Mouse (Mus musculus): Measurements from ENCODE around the gene Prkcz. TPM values are rescaled to one million over a fixed set of nuclear protein-coding genes. Genes with fewer than 3 reads are reported as not detected.
"Not testable (repeated sequence)": the region's sequence is repeated elsewhere in the genome, so short reads cannot be mapped to it uniquely, and the experiment has no call there.

The Prkcz gene
- polyA plus RNA-seq, 1 experiment from 2014 or later: 6.8 TPM

- H3K4me1 ChIP-seq (ENCODE audit: control insufficient read depth, insufficient read depth, low read length): no peaks in the 10 kb centered on the region
- no peak overlapping the region for H3K9ac ChIP-seq (ENCODE audit: low read depth, low read length)
- H3K4me3 ChIP-seq (ENCODE audit: low read depth, low read length): no peak overlapping the region
- no peak overlapping the region for H3K4me2 ChIP-seq
- 67% methylated on average over 7 of the region's 7 CpGs for WGBS (ENCODE audit: insufficient replicate concordance)
- H3K27me3 ChIP-seq (ENCODE audit: control insufficient read depth, insufficient read depth, low read length): no peaks in the 10 kb centered on the region; the same call in 1 of the 2 replicates
- H3K36me3 ChIP-seq (ENCODE audit: control insufficient read depth, insufficient read depth, low read length): no peaks in the 10 kb centered on the region
- H3K9me3 ChIP-seq (replicated peaks; ENCODE audit: control insufficient read depth, low read length): no peaks in the 10 kb centered on the region
- H3K27ac ChIP-seq (ENCODE audit: low read depth, low read length): no peak overlapping the region
- no peak for ATAC-seq (replicated peaks; ENCODE audit: insufficient number of reproducible peaks, low FRiP score, low TSS enrichment)
Observed at GRCm38 (mm10) chr4:155267047-155267543, 94.1 kb downstream of the Prkcz start.

DNA sequence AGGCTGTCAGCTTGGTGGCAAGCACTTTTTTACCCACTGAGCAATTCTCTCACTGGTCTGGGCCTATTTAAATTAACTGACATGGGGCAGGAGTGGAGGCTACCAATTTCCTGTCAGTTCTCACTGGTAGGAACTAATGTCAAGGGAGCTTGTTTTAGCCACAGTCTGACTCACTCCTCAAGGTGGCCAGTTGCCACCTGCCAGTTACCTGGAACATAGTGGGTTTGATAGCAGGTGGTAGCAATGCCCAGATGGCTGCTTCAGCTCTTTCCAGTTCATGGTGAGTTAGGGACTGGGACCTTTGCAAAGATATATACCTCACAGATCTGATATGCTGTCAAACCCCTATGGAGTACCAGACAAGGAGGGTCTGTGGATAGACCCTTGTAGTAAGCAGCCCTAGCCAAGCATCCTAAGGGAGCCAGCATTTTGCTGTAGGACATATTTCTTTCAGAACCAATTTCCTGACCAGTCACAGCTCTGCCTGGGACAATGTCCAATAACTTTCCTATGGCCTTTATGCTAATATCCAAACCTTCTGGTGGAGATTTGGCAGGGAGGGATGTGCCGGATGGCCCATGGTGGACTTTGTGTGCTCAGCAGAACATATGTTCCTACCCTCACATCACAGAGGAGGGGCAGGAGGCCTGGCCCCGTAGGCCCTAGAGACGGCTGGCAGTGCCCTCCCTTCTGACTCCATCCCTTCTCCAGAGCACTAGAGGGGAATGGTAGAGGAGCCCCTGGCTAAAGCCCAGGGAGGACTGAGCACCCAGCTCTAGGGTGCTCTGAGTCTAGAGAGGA lies 96.4 kb downstream of the Prkcz start:
- Histone ChIP-seq H3K4me1 (ENCODE audit: control insufficient read depth, insufficient read depth, low read length) (no peaks in the 10 kb centered on the region), H3K36me3 (ENCODE audit: control insufficient read depth, insufficient read depth, low read length) (no peaks in the 10 kb centered on the region), H3K27me3 (ENCODE audit: control insufficient read depth, insufficient read depth, low read length) (no peaks in the 10 kb centered on the region), H3K27ac (ENCODE audit: low read depth, low read length) (no peak overlapping the region), H3K9me3 (replicated peaks; ENCODE audit: control insufficient read depth, low read length) (no peaks in the 10 kb centered on the region), H3K4me3 (ENCODE audit: low read depth, low read length) (no peak overlapping the region), H3K9ac (ENCODE audit: low read depth, low read length) (no peak overlapping the region), H3K4me2 (no peak overlapping the region)
- no peak for ATAC-seq (replicated peaks; ENCODE audit: insufficient number of reproducible peaks, low FRiP score, low TSS enrichment)
- WGBS (ENCODE audit: insufficient replicate concordance): 88% methylated on average over 3 of the region's 3 CpGs

DNA sequence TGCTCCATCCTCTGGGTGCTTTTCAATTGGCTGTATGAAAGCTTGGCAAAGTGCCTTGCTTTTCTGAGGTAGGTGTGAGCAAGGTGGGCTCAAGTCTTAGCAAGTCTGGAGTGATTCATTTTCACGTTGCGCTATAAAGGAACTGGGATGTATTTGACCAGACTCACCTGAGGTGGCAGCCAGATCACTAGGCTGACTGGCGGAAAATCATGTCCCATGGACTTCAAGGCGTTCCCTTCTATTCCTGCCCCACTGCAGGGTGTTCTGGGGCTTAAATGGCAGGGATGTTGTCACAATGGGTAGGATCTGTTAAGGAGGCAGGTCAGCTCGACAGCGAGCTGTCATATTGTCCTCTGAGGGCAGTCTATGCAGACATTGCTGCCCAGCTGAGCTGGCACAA lies 108.9 kb downstream of the Prkcz start:
- 84% methylated on average over 6 of the region's 6 CpGs for WGBS (ENCODE audit: insufficient replicate concordance)
- H3K9ac ChIP-seq (ENCODE audit: low read depth, low read length): no peak overlapping the region
- H3K4me3 ChIP-seq (ENCODE audit: low read depth, low read length): no peak overlapping the region
- no peaks in the 10 kb centered on the region for H3K27me3 ChIP-seq (ENCODE audit: control insufficient read depth, insufficient read depth, low read length)
- H3K9me3 ChIP-seq (replicated peaks; ENCODE audit: control insufficient read depth, low read length): no peaks in the 10 kb centered on the region
- no peak overlapping the region for H3K27ac ChIP-seq (ENCODE audit: low read depth, low read length)
- no peak for ATAC-seq (replicated peaks; ENCODE audit: insufficient number of reproducible peaks, low FRiP score, low TSS enrichment)
- no peak overlapping the region for H3K4me2 ChIP-seq
- 0 out of 2 replicates have a peak, but pooled peaks cover 4% of the 10 kb centered on the region for H3K36me3 ChIP-seq (ENCODE audit: control insufficient read depth, insufficient read depth, low read length)
- H3K4me1 ChIP-seq (ENCODE audit: control insufficient read depth, insufficient read depth, low read length): peaks cover 11% of the 10 kb centered on the region

DNA sequence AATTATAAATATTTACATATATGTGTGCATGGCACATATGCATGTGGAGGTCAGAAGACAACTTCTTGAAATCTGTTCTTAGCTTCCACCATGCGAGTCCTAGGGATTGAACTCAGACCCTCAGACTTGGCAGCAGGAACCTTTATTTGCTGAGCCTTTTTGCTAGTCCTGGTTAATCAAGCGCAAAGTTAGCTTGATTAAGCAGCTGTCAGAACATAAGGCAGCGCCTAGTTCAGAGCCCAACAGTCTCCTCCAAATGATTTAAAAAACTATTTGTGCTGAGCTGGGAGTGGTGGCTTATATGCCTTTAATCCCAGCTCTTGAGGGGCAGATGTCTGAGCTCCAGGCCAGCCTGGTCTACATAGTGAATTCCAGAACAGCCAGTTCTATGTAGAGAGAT lies 110.0 kb downstream of the Prkcz start:
- Histone ChIP-seq H3K27ac (ENCODE audit: low read depth, low read length) (no peak overlapping the region), H3K36me3 (ENCODE audit: control insufficient read depth, insufficient read depth, low read length) (0 out of 2 replicates have a peak, but pooled peaks cover 2% of the 10 kb centered on the region), H3K4me1 (ENCODE audit: control insufficient read depth, insufficient read depth, low read length) (peaks cover 11% of the 10 kb centered on the region), H3K4me3 (ENCODE audit: low read depth, low read length) (peak overlapping the region; percentile 72), H3K9me3 (replicated peaks; ENCODE audit: control insufficient read depth, low read length) (no peaks in the 10 kb centered on the region), H3K27me3 (ENCODE audit: control insufficient read depth, insufficient read depth, low read length) (no peaks in the 10 kb centered on the region), H3K4me2 (peak overlapping the region; percentile 97), H3K9ac (ENCODE audit: low read depth, low read length) (no peak overlapping the region)
- 80% methylated on average over 3 of the region's 3 CpGs for WGBS (ENCODE audit: insufficient replicate concordance)
- ATAC-seq (replicated peaks; ENCODE audit: insufficient number of reproducible peaks, low FRiP score, low TSS enrichment): no peak

GRCm38 (mm10) chr4:155250361-155251117 lies 110.6 kb downstream of the Prkcz start:
- H3K36me3 ChIP-seq (ENCODE audit: control insufficient read depth, insufficient read depth, low read length): no peaks in the 10 kb centered on the region
- H3K9ac ChIP-seq (ENCODE audit: low read depth, low read length): peak overlapping the region; percentile 90
- peak overlapping the region; percentile 97 for H3K4me2 ChIP-seq
- peak overlapping the region; percentile 72 for H3K4me3 ChIP-seq (ENCODE audit: low read depth, low read length)
- peaks cover 14% of the 10 kb centered on the region for H3K4me1 ChIP-seq (ENCODE audit: control insufficient read depth, insufficient read depth, low read length)
- no peak for ATAC-seq (replicated peaks; ENCODE audit: insufficient number of reproducible peaks, low FRiP score, low TSS enrichment)
- H3K27ac ChIP-seq (ENCODE audit: low read depth, low read length): peak overlapping the region; percentile 97
- no peaks in the 10 kb centered on the region for H3K27me3 ChIP-seq (ENCODE audit: control insufficient read depth, insufficient read depth, low read length)
- WGBS (ENCODE audit: insufficient replicate concordance): 13% methylated on average over 23 of the region's 23 CpGs
- no peaks in the 10 kb centered on the region for H3K9me3 ChIP-seq (replicated peaks; ENCODE audit: control insufficient read depth, low read length)

- Histone ChIP-seq H3K27ac (ENCODE audit: low read depth, low read length) (peak within 1 kb of the TSS; percentile 97), H3K4me3 (ENCODE audit: low read depth, low read length) (peak within 1 kb of the TSS; percentile 72), H3K4me1 (ENCODE audit: control insufficient read depth, insufficient read depth, low read length) (peaks cover 14% of the 10 kb centered on the region), H3K4me2 (peak within 1 kb of the TSS; percentile 97), H3K27me3 (ENCODE audit: control insufficient read depth, insufficient read depth, low read length) (no peaks in the 10 kb centered on the region), H3K9ac (ENCODE audit: low read depth, low read length) (peak within 1 kb of the TSS; percentile 90), H3K36me3 (ENCODE audit: control insufficient read depth, insufficient read depth, low read length) (no peaks in the 10 kb centered on the region), H3K9me3 (replicated peaks; ENCODE audit: control insufficient read depth, low read length) (no peaks in the 10 kb centered on the region)
- under 1% methylated on average over 52 of the region's 58 CpGs for WGBS (ENCODE audit: insufficient replicate concordance)
- ATAC-seq (replicated peaks; ENCODE audit: insufficient number of reproducible peaks, low FRiP score, low TSS enrichment): peak; percentile 84
Observed at GRCm38 (mm10) chr4:155249648-155250351, 111.4 kb downstream of the Prkcz start, which contains the start of gene Faap20. Faap20 (plus strand) TSS chr4:155249802.

DNA sequence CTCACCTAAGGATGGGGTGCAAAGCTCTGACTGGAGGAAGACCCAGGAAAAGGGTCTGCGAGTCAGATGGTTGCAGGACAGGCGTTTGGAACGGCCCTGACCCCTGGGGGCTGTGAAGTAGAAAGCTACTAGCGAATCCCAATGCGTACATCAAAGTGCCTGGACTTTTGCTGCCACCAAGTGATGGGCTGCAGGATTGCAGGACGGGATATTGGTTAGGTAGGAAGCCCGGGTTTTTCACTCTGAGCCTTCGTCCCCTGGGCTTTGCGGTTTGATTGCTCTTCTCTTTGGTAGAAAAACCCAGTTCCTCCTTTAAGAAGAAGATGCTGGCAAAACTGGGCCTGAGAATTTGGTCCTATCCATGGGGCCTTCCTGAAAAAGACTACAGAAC lies 111.9 kb downstream of the Prkcz start:
- Histone ChIP-seq H3K27ac (ENCODE audit: low read depth, low read length) (peak overlapping the region; percentile 97), H3K27me3 (ENCODE audit: control insufficient read depth, insufficient read depth, low read length) (no peaks in the 10 kb centered on the region), H3K4me1 (ENCODE audit: control insufficient read depth, insufficient read depth, low read length) (peaks cover 14% of the 10 kb centered on the region), H3K36me3 (ENCODE audit: control insufficient read depth, insufficient read depth, low read length) (no peaks in the 10 kb centered on the region), H3K9me3 (replicated peaks; ENCODE audit: control insufficient read depth, low read length) (no peaks in the 10 kb centered on the region), H3K9ac (ENCODE audit: low read depth, low read length) (peak overlapping the region; percentile 90), H3K4me3 (ENCODE audit: low read depth, low read length) (peak overlapping the region; percentile 72), H3K4me2 (peak overlapping the region; percentile 97)
- peak; percentile 66 for ATAC-seq (replicated peaks; ENCODE audit: insufficient number of reproducible peaks, low FRiP score, low TSS enrichment)
- WGBS (ENCODE audit: insufficient replicate concordance): 0% methylated on average over 9 of the region's 9 CpGs

- WGBS (ENCODE audit: insufficient replicate concordance): 88% methylated on average over 3 of the region's 3 CpGs
- not testable (repeated sequence) for ATAC-seq (replicated peaks; ENCODE audit: insufficient number of reproducible peaks, low FRiP score, low TSS enrichment); H3K4me3 ChIP-seq (ENCODE audit: low read depth, low read length); H3K27ac ChIP-seq (ENCODE audit: low read depth, low read length); H3K4me2 ChIP-seq; H3K36me3 ChIP-seq (ENCODE audit: control insufficient read depth, insufficient read depth, low read length); H3K9ac ChIP-seq (ENCODE audit: low read depth, low read length); H3K27me3 ChIP-seq (ENCODE audit: control insufficient read depth, insufficient read depth, low read length); H3K9me3 ChIP-seq (replicated peaks; ENCODE audit: control insufficient read depth, low read length)
- H3K4me1 ChIP-seq (ENCODE audit: control insufficient read depth, insufficient read depth, low read length): peaks cover 14% of the 10 kb centered on the region
Observed at GRCm38 (mm10) chr4:155248054-155248453, 113.1 kb downstream of the Prkcz start.

Data from heart, embryonic 11.5 days (tissue).